Mouse (Mus musculus) regulatory T cell (primary cell): ENCODE results near the gene Bnipl.

Source experiments
- in situ Hi-C: fragments of 300-600 bp; cut with MboI, MseI; formaldehyde crosslinking; loops from one replicate; pipeline ENCODE4 v1.15.1; 2025; ENCODE audit warnings: high pct_unique_total_duplicates

Gene Bnipl

DNA sequence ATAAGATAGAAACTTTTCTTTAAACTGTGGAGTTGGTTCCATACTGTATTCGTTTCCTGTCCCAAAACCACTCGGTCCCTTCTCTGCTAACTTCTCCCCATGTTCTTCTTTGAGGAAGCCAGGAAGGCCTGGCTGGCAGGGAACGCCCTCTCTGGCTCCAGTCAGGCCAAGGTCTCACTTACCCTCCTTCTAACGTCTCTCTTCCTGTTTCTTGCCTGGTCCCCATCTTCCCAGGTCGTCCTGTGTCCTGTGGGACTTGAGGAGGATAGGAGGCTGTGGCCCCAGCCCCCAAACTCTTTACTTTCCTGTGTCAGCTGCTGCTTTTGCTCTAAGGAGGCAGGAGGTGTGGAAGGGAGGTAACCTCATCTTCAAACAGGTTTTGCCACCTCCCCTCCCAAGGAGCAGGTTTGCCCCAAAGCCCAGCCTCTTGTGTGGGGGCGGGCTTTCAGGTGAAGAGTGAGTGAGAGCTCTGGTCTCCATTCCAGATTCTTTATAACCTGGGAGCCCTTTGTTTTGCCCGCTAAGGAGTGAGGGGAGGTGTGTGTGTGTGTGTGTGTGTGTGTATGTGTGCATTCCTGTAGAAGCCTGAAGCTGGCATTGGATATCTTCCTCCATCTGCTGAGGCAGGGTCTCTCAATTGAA lies at the start of gene Bnipl:
Gene Bnipl, minus strand, starts transcription at position 411 of the 642 bp plus-strand sequence.
- in situ Hi-C loops: loop anchor here (25.0 kb wide), 1 partner anchor 1314 kb away; the partner anchor contains the start of gene Gm9117

DNA sequence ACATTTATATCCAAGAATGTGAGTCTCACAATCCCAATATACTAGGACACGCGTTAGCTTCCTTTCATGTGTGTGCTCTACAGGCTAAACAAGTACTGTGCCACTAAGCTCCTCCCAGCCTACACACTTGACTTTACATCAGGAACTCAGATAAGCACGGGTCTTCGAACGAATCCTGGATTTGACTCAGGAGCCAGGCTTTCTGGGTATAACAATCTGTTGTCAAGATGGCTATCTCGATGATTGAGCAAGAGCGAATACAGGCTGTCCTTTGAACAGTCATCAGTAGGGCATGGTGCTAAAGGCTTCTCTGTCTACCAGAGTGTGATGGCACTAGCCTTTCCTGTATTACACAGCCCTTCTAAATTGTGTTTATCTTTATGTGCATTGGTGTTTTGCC lies 47.0 kb upstream of the Bnipl start:
- in situ Hi-C loops: no loop called here

DNA sequence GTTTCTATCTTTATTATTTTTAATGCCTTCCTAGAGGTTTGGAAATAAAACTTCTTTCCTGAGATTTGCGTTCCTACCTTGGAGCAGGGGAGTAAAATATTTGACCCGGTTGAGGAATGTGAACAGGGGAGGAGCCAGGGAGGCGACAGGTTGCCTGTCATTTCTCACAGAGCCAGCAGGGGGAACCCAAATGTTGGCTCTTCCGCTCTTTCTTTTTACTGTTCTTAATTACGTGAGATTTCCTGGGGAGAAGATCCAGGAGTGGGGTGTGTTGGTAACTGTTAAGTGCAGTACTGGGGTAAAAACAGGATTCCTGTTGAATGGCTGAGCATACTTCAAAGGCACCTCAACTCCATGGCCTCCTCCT lies 45.1 kb upstream of the Bnipl start:
- in situ Hi-C loops: no loop called here

DNA sequence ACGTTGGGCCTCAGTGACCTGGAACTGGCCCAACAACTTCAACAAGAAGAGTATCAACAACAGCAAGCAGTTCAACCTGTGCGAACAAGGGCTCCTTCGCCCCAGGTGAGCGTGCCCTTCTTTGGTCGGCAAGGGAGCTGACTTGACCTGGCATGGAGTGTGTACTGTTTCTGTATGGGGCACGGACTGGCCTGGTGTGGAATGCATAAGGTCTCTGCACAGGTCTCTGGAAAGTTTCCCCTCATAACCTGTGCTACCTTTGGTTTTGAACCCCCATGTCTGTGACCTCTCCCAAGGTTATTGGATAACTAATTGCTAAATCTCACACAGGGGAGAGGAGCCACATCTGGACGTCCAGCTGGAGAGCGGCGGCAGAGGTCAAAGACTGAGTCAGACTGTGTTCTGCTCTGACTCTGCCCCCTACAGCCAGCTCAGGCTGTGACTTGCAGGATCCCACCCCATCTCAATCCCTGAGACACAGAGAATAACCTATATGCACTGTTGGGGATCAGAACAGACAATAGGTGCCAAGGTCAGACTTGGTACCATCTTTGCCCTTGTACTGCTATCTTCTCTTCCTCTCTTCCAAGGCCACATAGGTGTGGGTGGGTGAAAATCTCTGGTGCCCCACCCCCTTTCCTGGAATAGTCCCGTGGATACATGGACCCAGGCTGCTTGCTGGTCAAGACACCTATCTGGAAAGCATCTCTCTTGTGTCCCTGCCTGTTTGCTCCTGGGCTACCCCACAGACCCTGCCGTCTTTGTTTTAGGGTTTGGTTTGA lies 44.5 kb upstream of the Bnipl start:
- in situ Hi-C loops: no loop called here

DNA sequence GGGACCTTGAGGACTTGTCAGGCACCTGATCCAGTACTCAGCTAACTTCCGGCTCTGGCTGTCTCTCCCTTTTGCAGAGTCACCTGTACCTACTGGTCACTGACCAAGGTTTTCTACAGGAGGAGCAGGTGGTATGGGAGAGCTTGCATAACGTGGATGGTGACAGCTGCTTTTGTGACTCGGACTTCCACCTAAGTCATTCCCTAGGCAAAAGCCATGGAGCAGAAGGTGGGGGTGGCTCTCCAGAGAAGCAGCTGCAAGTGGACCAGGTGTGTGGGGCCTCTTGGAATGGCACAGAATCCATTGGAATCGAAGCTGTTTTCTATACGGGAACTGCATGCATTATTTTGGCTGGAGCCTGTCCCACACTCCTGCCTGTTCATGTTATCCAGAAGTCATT lies 43.7 kb upstream of the Bnipl start:
- in situ Hi-C loops: no loop called here

DNA sequence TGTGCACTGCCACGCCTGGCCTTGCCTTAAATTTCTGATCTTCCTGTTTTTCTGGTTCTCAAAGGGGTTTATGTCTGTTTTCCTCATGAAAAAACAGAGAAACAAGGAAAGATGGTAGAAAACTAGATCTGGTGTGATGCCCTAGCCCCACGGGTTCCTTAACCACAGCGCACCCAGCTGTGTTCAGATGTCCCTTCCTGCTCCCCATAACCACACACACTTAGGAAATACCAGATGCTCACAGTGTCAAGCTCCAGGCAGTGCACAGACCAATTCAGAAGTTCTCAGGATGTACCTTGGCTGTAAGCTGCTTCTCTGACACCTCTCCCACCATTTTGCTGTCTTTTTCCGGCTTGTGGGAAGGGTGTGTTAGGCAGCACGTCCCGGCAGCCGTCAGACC lies 43.3 kb upstream of the Bnipl start:
- in situ Hi-C loops: no loop called here

DNA sequence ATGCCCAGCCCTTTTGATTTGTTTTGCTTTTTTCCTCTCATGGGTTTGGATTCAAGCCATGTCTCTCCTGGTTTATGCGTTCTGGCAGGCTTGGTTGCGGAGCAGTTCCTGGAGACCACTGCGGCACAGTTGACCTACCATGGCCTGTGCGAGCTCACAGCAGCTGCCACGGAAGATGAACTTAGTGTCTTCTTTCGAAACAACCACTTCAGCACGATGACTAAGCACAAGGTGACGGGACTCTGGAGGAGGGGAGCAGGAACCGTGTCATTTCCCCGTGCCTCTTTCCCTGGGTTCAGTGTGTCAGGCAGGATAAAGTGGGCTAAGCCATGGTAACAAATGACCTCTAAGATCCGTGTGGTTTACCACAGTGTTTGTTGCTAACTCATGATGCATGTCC lies 42.5 kb upstream of the Bnipl start:
- in situ Hi-C loops: no loop called here

DNA sequence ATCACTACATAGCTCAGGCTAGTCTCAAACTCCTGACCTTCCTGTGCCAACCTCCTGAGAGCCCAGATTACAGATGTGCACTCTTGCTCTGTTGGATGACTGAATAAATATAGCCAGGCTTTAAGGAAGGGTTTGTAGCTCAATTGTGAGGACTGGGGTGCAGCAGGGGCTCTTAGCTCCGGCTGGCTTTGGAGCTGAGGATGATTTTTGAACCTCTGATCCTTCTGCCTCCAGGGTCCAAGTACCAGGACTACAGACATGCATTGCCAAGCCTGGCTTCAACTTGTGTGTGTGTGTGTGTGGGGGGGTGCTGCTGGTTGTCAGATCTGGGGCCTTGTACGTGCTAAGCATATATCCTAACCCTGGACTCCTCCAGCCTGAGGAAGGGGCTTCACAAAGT lies 41.9 kb upstream of the Bnipl start:
- in situ Hi-C loops: no loop called here

DNA sequence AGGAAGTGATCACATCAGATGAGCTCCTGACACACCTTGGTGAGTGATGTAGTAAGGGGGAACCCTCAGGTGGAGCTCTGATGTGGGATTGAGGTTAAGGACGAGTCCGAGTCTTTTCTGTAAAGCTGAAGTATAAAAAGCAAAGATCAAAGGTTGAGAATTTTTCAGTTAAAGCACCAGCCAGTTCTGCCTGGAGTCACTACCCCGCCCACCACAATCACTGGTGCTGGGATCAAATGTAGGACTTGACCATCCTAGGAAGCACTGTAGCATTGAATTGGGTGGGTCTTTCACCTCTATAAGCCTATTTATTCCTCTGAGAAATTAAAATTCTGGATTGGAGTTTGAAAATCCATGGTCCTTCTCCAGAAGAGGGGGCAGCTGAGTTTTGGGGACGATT lies 40.0 kb upstream of the Bnipl start:
- in situ Hi-C loops: no loop called here

DNA sequence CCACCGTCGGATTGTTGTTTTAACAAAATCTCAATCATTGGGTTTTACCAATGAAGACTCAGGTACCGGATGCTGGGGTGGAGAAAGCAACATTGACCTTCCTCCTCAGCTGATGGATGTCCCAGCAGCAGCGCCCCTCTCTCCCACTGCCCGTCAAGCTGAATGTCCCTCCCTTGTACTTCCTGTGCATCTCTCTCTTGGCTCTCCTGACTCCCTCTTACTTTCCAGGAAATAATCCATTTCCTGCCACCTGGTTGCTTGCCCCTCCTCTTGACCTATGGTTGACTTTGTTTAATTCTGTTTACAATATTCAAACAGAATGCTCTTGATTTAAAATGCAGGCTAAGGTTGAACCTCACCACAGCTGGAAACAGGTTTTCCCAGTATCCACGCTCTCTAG lies 39.2 kb upstream of the Bnipl start:
- in situ Hi-C loops: no loop called here

DNA sequence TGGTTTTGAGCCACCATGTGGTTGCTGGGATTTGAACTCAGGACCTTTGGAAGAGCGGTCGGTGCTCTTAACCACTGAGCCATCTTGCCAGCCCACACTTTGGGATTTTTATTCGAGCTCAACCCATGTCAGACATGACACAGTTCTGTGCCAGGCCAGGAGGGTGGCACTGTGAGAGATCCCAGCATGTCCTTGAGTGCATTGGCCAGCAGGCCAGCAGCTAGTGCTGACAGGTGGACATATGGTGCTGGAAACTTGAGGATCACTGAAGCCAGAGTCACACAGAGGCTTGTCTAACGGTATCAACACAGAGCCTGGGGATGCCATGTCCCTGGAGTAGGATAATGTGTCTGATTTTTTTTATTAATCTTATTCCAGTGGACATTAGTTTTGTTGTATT lies 38.4 kb upstream of the Bnipl start:
- in situ Hi-C loops: no loop called here

DNA sequence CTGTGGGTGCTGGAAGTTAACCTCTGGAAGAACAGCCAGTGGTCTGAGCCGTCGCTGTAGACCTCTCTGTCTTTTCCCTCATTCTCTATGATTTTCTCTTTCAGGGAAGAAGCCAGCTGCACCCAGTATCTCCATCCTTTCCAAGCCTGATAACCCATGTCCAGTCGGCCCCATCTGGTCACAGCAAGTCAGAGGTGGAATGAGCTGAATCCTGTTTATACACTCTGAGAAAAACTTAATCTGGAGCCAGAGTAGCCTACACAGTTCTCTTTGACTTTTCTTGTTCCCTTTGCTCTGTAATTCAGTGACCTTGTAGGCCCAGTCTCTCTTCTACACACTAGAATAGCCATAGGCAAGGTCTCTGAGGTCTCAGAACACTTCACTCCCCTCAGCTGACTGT lies 36.5 kb upstream of the Bnipl start:
- in situ Hi-C loops: no loop called here

DNA sequence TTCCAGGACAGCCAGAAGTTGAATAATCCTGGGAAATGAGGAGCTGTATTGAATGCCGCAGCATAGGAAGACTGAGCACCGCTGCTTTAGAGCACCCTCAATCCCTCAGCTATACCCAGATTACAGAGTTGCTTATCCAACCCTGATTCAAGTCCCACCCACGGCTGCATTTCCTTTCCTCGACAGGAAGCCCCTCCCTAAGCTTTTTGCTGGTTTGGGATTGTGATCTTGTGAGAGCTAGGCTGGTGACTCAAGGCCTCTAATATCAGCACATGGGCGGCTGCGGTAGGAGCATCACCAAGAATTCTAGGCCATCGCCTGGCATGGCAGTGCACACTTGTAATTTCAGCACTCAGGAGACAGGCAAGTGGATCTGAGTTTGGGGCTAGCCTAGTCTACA lies 35.5 kb upstream of the Bnipl start:
- in situ Hi-C loops: no loop called here

DNA sequence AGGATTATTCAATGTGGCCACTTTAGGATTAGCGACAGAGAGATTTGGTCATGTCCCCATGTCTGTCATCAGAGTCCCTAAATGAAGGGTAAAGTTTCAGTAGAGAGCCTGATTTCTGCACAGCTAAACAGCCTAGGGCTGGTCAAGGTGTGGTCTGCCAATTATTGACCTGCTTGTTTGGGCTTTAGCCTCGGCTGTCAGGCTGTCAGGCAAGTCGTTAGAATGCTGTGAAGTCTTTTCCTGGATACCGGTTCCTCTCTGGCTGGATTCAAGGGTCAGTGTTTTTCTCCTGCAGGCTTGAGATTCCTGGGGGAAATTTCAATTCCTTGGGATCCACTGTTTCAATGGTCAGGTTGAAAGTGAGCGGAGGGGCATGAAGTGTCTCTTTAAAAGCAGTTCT lies 35.0 kb upstream of the Bnipl start:
- in situ Hi-C loops: no loop called here

DNA sequence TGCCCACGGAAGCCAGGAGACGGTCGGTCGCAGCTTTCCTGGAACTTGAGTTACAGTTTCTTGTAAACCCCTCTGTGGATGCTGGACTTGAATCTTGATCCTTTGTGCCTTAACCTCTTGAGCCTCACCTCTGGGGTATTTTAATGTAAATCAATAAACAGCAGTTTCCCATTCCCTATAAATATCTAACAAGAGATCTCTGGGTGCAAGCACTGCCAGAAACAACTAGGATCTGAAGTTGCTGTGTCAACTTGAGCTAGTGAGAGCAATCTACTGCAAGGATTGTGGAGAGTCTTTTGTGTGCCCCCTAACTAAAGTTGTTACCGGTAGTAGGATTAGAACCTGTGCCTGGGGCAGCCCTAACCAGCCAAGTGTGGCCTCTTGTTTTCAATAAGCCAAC lies 34.4 kb upstream of the Bnipl start:
- in situ Hi-C loops: no loop called here

DNA sequence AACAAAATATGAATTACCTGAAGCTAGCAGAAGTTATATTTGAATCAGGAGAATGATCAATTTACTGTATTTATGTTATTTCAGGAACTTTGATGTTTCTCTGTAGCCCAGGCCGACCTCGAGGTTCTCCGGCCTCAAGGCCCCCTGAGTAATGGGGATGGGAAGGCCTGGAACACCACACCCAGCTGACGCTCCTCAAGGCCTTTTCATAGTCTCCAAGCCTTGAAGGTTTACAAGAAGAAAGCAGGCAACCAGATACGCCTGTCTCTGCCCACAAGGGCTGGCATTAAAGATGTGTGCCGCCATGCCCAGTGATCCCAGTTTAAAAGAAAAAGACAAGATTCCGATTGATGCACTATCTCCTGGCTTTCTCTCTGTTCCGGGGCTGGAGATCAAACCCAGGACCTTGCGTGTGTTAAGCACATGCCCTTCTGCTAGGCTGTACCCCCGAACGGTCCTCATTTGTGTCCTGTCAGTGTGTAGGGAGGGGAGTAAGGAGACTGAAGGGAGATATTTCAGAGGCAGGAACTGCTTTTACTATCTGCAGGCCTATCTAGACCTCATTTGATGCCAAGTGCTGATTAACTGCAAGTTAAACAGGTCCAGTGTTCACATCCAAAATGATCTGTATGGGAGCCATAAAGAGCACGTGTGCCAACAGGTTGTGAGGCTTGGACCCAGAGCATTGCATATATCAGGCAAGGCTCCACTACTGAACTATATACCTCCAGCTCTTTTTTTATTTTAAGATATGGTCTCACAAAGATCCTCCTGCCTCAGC lies 33.7 kb upstream of the Bnipl start:
- in situ Hi-C loops: no loop called here

DNA sequence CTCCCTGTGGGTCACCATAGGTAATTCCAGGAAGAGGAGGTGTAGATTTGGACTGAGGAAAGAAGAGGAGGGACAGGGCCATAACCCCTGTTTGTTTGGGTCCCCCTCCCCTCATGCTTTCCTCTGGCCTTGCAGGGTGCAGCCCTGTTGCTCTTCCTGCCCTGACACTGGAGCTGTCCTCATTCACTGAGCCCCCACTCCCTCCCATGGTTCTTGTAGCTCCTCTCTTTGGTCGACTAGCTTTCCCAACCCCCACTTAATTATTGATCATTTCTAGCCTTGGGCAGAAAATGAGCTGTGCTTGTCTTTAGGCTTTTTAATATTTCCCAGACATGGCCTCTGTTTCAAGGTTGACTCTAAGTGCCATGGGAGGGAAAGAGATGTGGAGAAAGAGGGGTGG lies 33.1 kb upstream of the Bnipl start:
- in situ Hi-C loops: no loop called here

DNA sequence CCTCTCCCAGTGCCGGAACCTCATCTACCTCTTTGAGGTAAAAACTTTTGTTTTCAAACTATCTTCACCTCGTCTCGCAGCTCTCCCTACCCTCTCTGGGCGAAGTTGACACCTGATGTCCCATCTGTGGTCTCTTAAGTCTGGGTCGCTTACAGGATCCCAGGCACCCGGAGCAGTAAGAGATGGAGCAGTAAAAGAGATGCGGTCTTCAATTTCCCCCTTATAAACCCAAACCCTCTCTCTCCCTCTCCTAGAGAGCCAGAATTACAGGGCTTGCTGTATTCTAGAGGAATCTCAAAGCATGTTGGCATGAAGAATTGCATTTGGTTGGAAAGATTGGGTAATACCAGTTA lies 32.6 kb upstream of the Bnipl start:
- in situ Hi-C loops: no loop called here

DNA sequence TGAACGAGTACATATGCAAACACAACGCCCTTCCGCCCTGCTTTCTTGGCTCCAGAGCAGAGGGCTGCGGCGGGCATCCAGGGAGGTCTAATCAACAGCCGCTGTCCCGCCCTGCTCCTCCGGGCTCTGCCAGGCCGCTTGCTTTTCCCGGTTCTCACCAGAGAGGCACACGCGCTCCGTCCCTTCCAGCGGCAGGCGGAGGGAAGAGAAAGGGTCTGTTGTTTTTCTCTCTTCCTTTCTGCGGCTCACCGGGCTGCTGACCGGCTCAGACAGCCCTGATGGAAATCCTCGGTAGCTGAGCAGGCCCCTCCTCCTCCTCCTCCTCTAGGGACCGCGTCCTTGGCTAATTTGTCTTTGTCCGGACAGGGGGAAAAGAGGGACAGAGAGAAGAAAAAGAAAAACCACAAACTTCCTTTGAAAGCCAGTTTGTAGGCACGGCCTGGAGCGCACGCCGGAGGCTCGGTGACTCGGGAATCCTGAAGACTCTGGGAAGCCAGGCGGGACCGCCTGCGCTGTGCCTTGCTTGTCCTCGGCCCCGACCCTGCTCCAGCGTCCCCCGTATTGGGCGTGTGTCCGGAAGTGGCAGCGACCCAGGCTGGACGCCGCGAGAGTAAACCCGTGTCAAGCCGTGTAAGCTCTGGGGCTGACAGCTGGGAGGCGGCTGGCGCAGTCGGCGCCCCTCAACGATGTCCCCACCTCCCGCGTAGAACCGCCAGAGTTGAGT lies 32.0 kb upstream of the Bnipl start:
- in situ Hi-C loops: no loop called here

DNA sequence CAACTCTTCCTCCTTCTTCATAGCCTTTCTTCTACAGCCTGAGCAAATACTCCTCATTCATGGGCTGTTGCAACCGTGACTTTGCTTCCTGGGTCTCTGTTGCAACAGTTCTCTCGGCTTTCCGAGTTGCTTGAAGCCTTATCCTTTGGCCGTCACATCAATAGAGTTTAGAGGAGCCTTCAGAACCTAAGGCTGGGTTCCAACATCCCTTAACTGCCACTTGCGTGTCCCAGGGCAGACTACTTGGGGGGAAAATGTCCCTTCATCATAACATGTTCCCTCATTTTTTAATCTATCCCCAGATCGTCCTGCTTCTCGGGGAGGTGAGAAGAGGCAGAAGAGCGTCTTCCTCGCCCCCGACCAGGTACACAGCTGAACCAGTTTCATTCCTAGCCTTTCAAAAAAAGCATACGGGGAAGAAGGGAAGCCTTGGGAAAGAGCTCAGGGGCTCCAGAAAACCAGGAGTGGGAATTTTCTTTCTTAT lies 31.4 kb upstream of the Bnipl start:
- in situ Hi-C loops: no loop called here

DNA sequence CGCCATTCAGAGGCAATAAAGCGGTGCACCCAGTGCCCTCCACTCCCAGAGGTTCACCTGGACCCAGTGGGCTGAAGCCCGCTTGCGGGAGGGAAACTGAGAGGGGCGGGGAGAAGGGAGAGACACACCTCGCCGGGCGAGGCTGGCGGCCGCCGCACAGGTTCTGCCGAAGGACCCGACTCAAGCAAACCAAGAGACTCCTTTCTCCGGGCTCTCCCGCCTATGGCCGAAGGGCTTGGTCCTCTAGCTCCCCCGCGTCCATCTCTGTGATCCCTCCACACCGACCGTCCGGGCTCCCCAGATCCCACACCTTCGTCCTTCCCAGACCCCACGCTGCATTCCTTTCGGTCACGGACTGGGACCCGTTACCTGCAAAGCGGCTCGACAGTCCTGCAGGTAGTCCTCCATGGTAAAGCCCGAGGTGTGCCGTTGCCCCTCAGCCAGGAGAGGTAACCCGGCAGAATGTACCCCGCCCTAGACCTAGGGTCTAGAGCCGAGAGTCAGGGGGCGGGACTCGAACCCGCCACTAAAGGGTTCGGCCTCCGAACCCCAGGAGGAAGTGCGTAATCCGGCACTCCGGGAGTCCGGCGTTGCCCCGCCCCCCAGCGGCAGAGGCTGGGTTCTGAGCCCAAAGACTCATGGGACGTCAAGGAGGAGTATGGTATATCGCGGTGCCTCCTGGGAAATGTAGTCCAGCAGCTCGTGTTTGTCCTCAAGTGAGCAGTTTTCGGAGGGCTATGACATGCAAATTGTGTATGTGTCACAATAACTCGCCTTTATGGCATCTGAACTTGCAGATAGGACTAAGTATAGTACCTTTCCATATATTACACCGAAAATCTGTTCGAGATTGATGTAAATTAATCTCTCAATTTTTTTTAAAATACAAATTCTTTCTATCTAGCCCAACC lies 30.5 kb upstream of the Bnipl start, which contains the start of the genes Mindy1 and Prune1:
Gene Mindy1, plus strand, starts transcription at position 130 of the 911 bp plus-strand sequence.
Gene Prune1, minus strand, starts transcription at position 861 of the 911 bp plus-strand sequence.
- in situ Hi-C loops: no loop called here
